Mouse (Mus musculus) G1E-ER4 (cell line): ENCODE data around the gene Hinfp. TPM values are rescaled to one million over a fixed set of nuclear protein-coding genes. Genes with fewer than 3 reads are reported as not detected.

Experiments
- GATA1 ChIP-seq: IDR thresholded peaks from one replicate; pipeline ENCODE4 v1.8.0; 2012; ENCODE audit warnings: low read length, inconsistent platforms
- polyA plus RNA-seq: library from polyadenylated mRNA; stranded (reverse); fragments of >175 nt; gene quantifications from 2 replicates; pipeline ENCODE4 v1.2.3, GENCODE M21; 2012

Hinfp gene
- polyA plus RNA-seq, 1 experiment = 3.5 TPM

- no peak for TF ChIP-seq GATA1
These were observed 31.5 kb upstream of the Hinfp start for GRCm38 (mm10) chr9:44336964-44337363.

GRCm38 (mm10) chr9:44336093-44336406 is 30.6 kb upstream of the Hinfp start:
- no peak for TF ChIP-seq GATA1

- TF ChIP-seq GATA1 = no peak
These were observed 30.0 kb upstream of the Hinfp start for GRCm38 (mm10) chr9:44335331-44336092.

GRCm38 (mm10) chr9:44334396-44335330 is 29.2 kb upstream of the Hinfp start, which contains the start of gene H2afx:
H2afx (plus strand) TSS chr9:44334694.
- TF ChIP-seq GATA1 = no peak

- TF ChIP-seq GATA1 = no peak
These were observed 27.6 kb upstream of the Hinfp start for GRCm38 (mm10) chr9:44332918-44333638.

GRCm38 (mm10) chr9:44330736-44331135 is 25.3 kb upstream of the Hinfp start:
- no peak for TF ChIP-seq GATA1

- no peak for TF ChIP-seq GATA1
These were observed 22.5 kb upstream of the Hinfp start for GRCm38 (mm10) chr9:44327926-44328325.

- no peak for TF ChIP-seq GATA1
These were observed 21.7 kb upstream of the Hinfp start for GRCm38 (mm10) chr9:44327064-44327711.

- no peak for TF ChIP-seq GATA1
These were observed 21.0 kb upstream of the Hinfp start for GRCm38 (mm10) chr9:44326371-44327063.

GRCm38 (mm10) chr9:44325768-44326370 is 20.4 kb upstream of the Hinfp start, which contains the start of gene Dpagt1:
Dpagt1 (plus strand) TSS chr9:44326019.
- TF ChIP-seq GATA1 = no peak

- TF ChIP-seq GATA1 = no peak
These were observed 18.7 kb upstream of the Hinfp start for GRCm38 (mm10) chr9:44324147-44324546.

GRCm38 (mm10) chr9:44320799-44321133 is 15.3 kb upstream of the Hinfp start:
- no peak for TF ChIP-seq GATA1

- no peak for TF ChIP-seq GATA1
These were observed 14.7 kb upstream of the Hinfp start, which contains the start of gene C2cd2l for GRCm38 (mm10) chr9:44319887-44320798. C2cd2l (minus strand) TSS chr9:44320285.
